Mouse (Mus musculus): ENCODE data around the gene Thra. TPM values are rescaled to one million over a fixed set of nuclear protein-coding genes. Genes with fewer than 3 reads are reported as not detected.

The Thra gene
- polyA plus RNA-seq, 1 experiment from 2014 or later = 164 TPM

DNA sequence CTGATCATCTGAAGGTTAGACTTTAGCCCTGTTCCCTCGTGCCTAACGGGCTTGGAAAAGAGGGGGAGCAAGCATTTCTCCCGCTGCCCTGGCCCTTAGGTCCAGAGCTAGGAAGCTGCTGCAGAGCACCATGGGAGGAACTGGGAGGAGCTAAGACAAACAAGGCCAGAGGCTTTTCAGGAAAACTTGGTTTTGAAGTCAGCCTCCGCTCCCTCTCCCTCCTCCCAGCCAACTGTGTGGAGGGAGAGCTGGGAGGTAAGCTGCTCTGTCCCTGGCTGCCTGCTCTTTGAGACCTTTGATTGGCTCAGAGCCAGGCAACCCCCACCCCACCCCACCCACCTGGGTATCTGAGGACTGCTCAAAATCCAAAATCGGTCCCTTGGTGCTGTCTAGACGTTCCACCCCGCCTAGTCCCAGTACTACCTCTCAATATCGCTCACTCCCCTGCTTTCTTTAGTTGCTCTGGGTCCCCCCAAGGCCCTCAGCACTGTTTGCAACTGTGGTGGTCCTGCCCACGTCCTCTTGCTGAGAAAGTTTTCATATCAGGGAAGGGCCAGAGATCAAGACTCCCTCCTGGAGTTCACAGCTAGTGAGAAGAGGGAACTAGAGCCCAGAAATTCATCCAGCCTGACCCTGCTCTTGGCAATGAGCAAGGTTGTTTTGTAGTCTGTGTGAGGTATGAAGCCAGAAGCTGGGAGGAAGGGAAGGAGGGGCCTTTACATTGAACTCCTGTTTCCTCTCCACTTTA lies 36.6 kb downstream of the Thra start:
- no peak overlapping the region for H3K4me2 ChIP-seq (replicated peaks)
- ATAC-seq (replicated peaks) = no peak
- 9% methylated on average over 9 of the region's 9 CpGs for WGBS
- no peaks in the 10 kb centered on the region for H3K36me3 ChIP-seq
- H3K27me3 ChIP-seq = no peaks in the 10 kb centered on the region
- H3K9me3 ChIP-seq = no peaks in the 10 kb centered on the region
- no peak overlapping the region for H3K9ac ChIP-seq (replicated peaks)
- peaks cover 54% of the 10 kb centered on the region for H3K4me1 ChIP-seq
- peak overlapping the region; percentile 6 for H3K27ac ChIP-seq (replicated peaks)
- no peak overlapping the region for H3K4me3 ChIP-seq

DNA sequence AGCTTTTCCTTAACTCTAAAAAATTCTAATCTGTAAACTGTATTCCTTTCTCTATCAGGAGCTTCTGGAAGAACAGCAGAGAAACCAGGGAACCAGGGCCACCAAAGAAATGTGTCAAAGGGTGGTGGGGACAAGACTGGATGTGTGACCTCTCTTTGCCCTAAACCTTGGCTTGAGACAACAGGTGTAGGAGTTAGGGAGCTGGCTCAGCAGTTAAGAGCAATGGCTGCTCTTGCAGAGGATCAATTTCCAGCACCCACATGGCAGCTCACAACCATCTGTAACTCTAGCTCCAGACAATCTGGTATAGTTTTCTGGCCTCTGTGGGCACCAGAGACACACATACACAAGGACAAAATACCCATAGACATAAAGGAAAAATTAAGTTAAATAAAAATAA lies 37.5 kb downstream of the Thra start:
- no peaks in the 10 kb centered on the region for H3K36me3 ChIP-seq
- peaks cover 57% of the 10 kb centered on the region for H3K4me1 ChIP-seq
- no peak overlapping the region for H3K27ac ChIP-seq (replicated peaks)
- H3K4me2 ChIP-seq (replicated peaks) = no peak overlapping the region
- no peak for ATAC-seq (replicated peaks)
- H3K9ac ChIP-seq (replicated peaks) = no peak overlapping the region
- no peaks in the 10 kb centered on the region for H3K9me3 ChIP-seq
- H3K27me3 ChIP-seq = no peaks in the 10 kb centered on the region
- H3K4me3 ChIP-seq = no peak overlapping the region

DNA sequence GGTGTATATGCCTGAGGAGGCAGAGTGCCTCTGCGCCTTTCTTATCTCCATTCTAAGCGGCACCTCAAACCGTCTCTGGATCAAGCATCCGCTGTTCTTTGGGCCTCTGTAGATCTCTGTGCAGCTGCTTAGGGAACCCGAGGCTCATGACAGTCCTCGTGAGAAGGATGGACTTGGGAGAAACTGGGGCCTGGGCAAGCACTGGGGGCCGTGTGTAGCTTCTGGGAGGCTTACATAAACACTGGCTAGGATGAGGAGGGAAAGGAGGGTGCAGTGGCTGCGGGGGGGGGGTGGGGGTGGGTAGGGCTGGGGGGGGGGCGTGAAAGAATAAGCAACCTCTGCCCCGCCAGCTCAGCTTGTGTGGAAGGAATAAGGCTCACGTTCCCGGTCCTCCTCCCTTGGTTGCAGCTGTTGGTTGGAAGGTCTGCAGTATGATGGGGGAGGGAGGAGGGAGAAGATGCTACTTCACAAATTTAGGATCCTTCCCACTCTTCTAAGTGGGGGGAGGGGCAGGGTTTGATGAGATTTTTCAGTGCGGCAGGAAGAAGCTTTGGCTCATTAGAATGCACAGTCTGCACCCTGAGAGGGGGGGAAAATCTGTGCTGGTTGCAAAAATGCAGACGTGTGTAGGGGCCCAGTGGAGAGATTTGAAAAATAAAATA lies 41.5 kb downstream of the Thra start:
- Histone ChIP-seq H3K9ac (replicated peaks) (no peak overlapping the region), H3K27ac (replicated peaks) (peak overlapping the region; percentile 88), H3K4me2 (replicated peaks) (peak overlapping the region; percentile 21; the same call in 1 of the 2 replicates), H3K4me1 (peaks cover 55% of the 10 kb centered on the region), H3K4me3 (no peak overlapping the region), H3K36me3 (no peaks in the 10 kb centered on the region), H3K9me3 (no peaks in the 10 kb centered on the region), H3K27me3 (no peaks in the 10 kb centered on the region)
- WGBS = 12% methylated on average over 14 of the region's 14 CpGs
- ATAC-seq (replicated peaks) = peak; percentile 41

DNA sequence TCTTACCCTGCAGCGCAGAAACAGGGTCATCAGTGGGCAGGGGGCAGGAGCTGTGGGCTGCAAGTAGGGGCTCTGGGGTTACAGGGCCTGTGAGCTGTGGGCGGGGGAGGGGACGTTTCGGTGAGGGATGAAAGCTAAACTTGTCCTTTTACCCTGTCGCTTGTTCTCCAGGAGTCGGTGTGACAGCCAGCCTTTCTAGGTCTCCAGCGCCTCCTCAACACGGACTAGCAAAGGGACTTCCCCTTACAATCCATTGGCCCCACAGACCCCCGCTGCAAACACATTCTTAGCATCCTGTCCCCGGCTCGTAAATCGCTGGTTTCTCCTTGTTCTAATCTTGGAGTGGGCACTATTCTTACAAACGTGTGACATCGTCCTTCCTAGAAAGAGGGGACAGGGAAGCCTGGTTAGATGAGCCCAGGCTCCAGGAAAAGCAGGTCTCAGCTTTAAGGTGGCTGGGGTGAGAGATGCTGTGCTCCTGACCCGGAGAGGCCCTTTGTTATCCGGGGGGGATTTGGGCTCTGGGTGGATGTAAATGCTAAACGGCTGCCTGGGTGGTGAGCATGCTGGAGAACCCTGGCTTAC lies 42.3 kb downstream of the Thra start:
- Histone ChIP-seq H3K36me3 (no peaks in the 10 kb centered on the region), H3K27ac (replicated peaks) (peak overlapping the region; percentile 88), H3K4me2 (replicated peaks) (peak overlapping the region; percentile 40), H3K4me3 (no peak overlapping the region), H3K4me1 (peaks cover 56% of the 10 kb centered on the region), H3K9me3 (no peaks in the 10 kb centered on the region), H3K9ac (replicated peaks) (peak overlapping the region; percentile 28), H3K27me3 (no peaks in the 10 kb centered on the region)
- ATAC-seq (replicated peaks) = 0 out of 2 replicates have a peak, but pooled peaks have one; percentile 2
- 4% methylated on average over 17 of the region's 17 CpGs for WGBS

DNA sequence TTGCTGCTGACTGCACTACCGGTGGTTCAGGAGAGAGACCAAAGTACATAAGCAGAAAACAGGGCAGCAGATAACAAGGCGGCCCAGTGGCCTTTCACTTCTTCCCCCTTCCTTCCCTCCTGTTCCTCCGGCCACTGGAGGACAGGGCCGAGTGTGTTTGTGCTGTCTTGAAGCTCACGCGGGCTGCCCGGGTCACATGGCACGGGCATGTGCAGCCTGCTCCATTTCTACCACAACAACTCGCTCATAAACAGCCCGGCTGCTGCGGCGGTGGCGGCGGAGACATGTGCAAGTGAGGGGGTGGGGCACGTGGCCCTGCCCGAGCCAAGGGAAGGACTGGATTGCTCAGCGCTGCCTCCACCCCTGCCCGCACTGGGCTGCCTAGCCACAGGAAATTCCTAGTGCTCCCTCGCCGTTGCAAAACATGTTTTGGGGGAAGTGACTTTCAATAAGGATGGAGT lies 42.8 kb downstream of the Thra start:
- no peaks in the 10 kb centered on the region for H3K36me3 ChIP-seq
- H3K27ac ChIP-seq (replicated peaks) = peak overlapping the region; percentile 88
- no peak overlapping the region for H3K4me3 ChIP-seq
- under 1% methylated on average over 20 of the region's 20 CpGs for WGBS
- ATAC-seq (replicated peaks) = peak; percentile 55; the same call in 1 of the 2 replicates
- H3K4me2 ChIP-seq (replicated peaks) = peak overlapping the region; percentile 40
- H3K9ac ChIP-seq (replicated peaks) = peak overlapping the region; percentile 28
- H3K9me3 ChIP-seq = no peaks in the 10 kb centered on the region
- peaks cover 58% of the 10 kb centered on the region for H3K4me1 ChIP-seq
- H3K27me3 ChIP-seq = no peaks in the 10 kb centered on the region

DNA sequence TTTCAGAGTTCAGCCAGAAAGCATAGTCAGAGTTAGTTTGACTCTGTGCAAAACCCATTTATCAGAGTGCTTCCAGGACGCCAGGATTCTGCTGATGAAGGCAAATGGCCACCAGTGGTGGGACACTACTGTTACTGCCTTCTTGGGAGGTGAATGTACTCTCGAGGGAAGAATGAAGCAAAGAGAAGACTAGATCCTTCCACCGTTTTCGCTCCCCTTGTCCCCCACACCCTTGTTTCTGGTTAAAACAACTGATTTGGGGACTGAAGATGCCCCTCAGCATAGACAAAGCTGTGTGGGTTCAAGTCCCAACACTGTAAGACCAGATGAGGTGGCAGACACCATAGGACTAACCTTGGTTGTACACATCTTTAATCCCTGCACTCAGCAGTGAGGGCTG lies 43.7 kb downstream of the Thra start:
- Histone ChIP-seq H3K9me3 (no peaks in the 10 kb centered on the region), H3K4me3 (no peak overlapping the region), H3K27ac (replicated peaks) (no peak overlapping the region), H3K36me3 (no peaks in the 10 kb centered on the region), H3K27me3 (no peaks in the 10 kb centered on the region), H3K4me2 (replicated peaks) (no peak overlapping the region), H3K4me1 (peaks cover 65% of the 10 kb centered on the region), H3K9ac (replicated peaks) (no peak overlapping the region)
- WGBS = 77% methylated on average over 4 of the region's 4 CpGs
- ATAC-seq (replicated peaks) = no peak

DNA sequence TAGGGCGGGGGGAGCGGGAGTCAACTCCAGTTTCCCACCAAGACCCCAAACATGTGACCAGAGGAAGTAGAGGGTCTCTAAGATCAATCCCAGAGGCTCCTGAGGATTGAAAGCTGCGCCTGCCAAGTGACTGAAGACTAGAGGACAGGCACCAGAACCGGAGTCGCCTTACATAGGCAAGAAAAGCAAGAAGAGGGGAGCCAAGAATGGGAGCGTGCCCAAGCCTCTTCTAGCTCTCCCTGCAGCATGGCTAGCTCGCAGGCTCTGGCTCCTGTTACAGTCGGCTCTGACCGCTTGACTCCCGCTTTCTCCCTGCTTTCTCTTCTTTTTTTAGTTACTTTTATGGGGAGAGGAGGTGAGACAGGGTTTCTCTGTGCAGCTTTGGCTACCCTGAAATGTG lies 44.8 kb downstream of the Thra start:
- 71% methylated on average over 10 of the region's 10 CpGs for WGBS
- peak overlapping the region; percentile 58 for H3K27ac ChIP-seq (replicated peaks)
- H3K4me3 ChIP-seq = no peak overlapping the region
- H3K9me3 ChIP-seq = no peaks in the 10 kb centered on the region
- H3K27me3 ChIP-seq = no peaks in the 10 kb centered on the region
- no peak for ATAC-seq (replicated peaks)
- H3K4me2 ChIP-seq (replicated peaks) = no peak overlapping the region
- H3K4me1 ChIP-seq = peaks cover 74% of the 10 kb centered on the region
- H3K36me3 ChIP-seq = no peaks in the 10 kb centered on the region
- no peak overlapping the region for H3K9ac ChIP-seq (replicated peaks)

DNA sequence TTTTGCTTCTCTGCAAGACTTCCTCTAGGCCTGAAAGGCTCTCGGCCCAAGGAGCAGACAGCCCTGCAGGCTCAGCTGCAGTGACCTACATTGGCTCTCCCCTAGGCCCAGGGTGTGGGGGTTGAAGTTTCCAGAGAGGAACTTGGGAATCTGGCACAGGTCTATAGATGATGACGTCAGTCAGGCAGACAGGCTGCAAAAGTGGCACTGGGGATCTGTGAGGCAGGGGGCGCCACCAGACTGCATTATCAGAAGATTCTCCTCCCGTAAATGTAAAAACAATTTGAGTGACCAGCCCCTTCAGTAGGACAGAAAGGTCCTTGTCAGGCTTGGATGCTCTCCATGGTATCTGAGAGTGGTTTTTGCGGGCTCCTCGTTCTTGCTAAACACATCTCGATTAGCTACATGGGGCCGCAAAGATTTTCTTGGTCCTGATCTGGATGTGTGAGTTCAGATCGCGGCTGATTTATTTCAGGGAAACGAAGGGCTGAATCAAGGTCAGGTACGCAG lies 45.4 kb downstream of the Thra start:
- H3K36me3 ChIP-seq = no peaks in the 10 kb centered on the region
- H3K4me2 ChIP-seq (replicated peaks) = peak overlapping the region; percentile 31; the same call in 1 of the 2 replicates
- H3K27me3 ChIP-seq = no peaks in the 10 kb centered on the region
- no peaks in the 10 kb centered on the region for H3K9me3 ChIP-seq
- H3K4me1 ChIP-seq = peaks cover 74% of the 10 kb centered on the region
- peak overlapping the region; percentile 58 for H3K27ac ChIP-seq (replicated peaks)
- WGBS = 8% methylated on average over 12 of the region's 12 CpGs
- no peak overlapping the region; the same call in 1 of the 2 replicates for H3K9ac ChIP-seq (replicated peaks)
- ATAC-seq (replicated peaks) = no peak
- no peak overlapping the region for H3K4me3 ChIP-seq

DNA sequence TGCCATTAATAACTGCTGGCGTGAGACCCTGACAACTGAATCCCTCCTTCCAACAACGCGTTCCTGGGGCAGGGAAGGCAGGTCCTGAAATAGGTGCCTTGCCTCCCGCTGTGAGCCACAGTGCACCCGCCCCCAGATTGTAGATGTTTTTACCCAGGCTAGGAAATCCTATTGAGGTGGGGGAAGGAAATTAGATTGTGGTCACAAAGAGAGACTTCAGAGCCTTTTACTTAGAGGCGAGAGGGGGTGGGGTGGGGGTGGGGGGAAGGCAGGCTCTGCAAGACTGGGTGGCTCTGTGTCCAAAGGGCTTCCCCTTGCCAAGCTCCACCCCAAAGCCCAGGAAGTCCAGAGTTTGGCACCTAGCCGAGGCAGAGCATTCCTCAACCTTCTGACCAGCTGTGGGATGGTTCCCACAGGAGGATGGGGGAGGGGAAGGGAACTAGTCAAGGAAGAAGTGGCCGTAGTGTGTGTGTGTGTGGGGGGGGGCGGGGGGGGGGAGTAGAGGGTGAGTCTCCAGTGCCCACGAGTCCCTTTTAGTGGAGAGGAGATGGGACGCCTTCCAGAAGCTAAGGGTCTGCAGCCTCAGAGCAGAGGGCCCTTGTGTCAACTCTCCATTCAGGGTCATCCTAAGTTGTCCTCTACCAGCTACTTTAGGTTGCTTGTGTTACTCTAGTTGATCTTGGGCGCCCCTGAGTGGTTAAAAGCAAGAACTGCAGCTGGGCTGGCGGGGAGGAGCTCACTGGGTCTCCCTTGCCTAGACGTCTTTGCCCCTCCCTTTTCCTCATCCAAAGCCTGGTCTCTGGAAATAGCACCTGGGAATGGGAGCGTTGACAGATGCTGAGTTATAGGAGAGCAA lies 46.1 kb downstream of the Thra start:
- H3K9me3 ChIP-seq = no peaks in the 10 kb centered on the region
- peaks cover 69% of the 10 kb centered on the region for H3K4me1 ChIP-seq
- peak overlapping the region; percentile 31 for H3K4me2 ChIP-seq (replicated peaks)
- peak; percentile 34 for ATAC-seq (replicated peaks)
- H3K27ac ChIP-seq (replicated peaks) = peak overlapping the region; percentile 58
- H3K4me3 ChIP-seq = no peak overlapping the region
- no peaks in the 10 kb centered on the region for H3K27me3 ChIP-seq
- no peak overlapping the region; the same call in 1 of the 2 replicates for H3K9ac ChIP-seq (replicated peaks)
- WGBS = under 1% methylated on average over 14 of the region's 15 CpGs
- no peaks in the 10 kb centered on the region for H3K36me3 ChIP-seq

DNA sequence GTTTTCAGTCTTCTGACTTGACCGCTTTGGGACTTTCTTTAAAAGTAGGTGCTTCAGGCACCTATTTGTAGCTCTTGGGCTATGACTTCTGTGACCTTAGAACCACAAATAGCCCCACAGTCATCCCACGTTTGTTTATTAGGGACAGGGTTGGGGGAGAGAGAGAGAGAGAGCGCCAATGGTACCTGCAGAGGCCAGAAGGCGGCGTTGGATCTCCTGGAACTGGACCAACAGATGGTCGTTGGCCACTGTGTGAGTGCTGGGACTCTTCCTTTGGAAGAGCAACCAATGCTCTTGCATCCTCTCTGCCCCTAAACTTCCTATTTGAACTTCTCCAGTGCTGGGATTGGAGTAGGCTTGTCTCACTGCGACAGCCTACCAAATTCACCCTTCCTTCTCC lies 46.8 kb downstream of the Thra start:
- Histone ChIP-seq H3K36me3 (no peaks in the 10 kb centered on the region), H3K4me2 (replicated peaks) (no peak overlapping the region), H3K4me1 (peaks cover 63% of the 10 kb centered on the region), H3K9ac (replicated peaks) (no peak overlapping the region), H3K4me3 (no peak overlapping the region), H3K27ac (replicated peaks) (no peak overlapping the region), H3K9me3 (no peaks in the 10 kb centered on the region), H3K27me3 (no peaks in the 10 kb centered on the region)
- ATAC-seq (replicated peaks) = no peak
- WGBS = 26% methylated on average over 7 of the region's 7 CpGs

DNA sequence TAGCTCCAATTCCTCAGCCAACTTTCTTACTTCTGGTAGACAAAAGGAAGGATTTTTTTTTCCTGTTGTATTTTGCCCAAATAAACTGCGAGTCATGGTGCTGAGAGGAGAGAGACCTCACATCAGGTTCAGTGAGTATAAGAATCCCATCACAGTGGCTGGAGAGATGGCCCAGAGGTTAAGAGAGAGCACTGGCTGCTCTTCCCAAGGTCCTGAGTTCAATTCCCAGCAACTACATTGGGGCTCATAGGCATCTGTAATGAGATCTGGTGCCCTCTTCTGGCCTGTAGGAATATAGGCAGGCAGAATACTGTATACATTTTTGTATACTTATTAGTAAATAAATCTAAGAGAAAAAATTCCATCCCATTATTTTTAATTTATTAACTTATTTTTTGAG lies 47.3 kb downstream of the Thra start:
- H3K36me3 ChIP-seq = no peaks in the 10 kb centered on the region
- H3K9ac ChIP-seq (replicated peaks) = no peak overlapping the region
- H3K4me3 ChIP-seq = no peak overlapping the region
- WGBS = 80% methylated on average over 1 of the region's 1 CpGs
- peaks cover 58% of the 10 kb centered on the region for H3K4me1 ChIP-seq
- no peaks in the 10 kb centered on the region for H3K27me3 ChIP-seq
- ATAC-seq (replicated peaks) = no peak
- H3K27ac ChIP-seq (replicated peaks) = no peak overlapping the region
- H3K4me2 ChIP-seq (replicated peaks) = no peak overlapping the region
- no peaks in the 10 kb centered on the region for H3K9me3 ChIP-seq
